Mouse (Mus musculus) brain, adult 10 weeks (tissue): ENCODE data around the gene Cog3. TPM values are rescaled to one million over a fixed set of nuclear protein-coding genes. Genes with fewer than 3 reads are reported as not detected.

Experiments
- polyA plus RNA-seq: library from polyadenylated mRNA; stranded (reverse); fragments of 350-450 nt; fragmentation: Illumina TruSeq; extraction: RNeasy Lipid Tissue Mini Kit (QIAGEN cat#74804); gene quantifications from one replicate; pipeline ENCODE4 v1.2.3, GENCODE M21; 2015; ENCODE audit warnings: low read depth, low replicate concordance

The Cog3 gene
- polyA plus RNA-seq: 20.5 TPM

GRCm38 (mm10) chr14:75753991-75754817, at the start of gene Cog3:
Gene Cog3, minus strand, starts transcription at chr14:75754517.

DNA sequence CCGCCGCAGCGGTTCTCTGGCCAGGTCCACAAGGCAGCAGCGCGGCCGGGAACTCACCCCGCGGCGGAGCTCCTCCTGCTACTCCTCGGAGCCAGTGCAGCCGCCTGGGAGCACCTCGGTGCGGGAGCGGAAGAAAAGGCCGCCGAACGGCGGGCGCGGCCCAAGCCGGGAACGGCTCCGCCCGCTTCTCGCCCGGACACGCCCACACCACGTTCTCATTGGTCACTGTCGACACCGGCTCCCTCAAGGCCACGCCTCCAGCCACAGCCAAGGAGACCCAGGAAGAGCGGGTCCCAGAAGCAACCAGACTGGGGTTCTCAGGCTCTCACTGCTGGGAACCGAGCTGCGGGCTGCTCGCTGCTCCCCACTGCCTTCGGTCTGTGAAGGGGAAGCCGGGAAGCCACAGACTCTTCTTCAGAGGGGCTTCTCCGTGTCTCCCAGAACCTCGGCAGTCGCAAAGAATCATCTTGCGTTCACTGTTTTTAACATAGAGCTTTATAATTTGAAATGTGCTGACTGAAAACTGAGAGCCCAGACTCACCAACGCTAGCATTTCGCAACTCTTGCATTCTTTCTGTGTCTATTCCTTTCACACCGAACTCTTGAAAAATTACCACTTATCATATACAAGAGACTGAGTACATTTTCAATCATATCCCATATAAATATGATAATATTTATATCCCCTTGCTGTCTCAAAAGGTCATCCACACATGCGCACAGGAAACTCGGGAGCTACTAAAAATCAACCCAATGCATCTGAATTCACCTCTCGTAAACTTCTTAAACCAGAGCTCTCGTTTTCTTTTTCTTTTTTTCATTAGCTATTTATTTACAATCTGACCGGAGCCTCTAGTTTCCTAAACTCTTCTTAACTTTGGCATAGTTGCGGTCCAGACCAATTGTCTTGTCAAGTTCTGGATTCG, 32.8 kb upstream of the Cog3 start, which contains the start of gene Slc25a30:
Slc25a30 (minus strand) TSS at position 170 of the 926 bp plus-strand sequence.

Other genes with a start within 250 kb of the Cog3 start
- gene Spert, start 161.4 kb downstream of the Cog3 start, polyA plus RNA-seq: not detected
- not detected for gene Erich6b, start 112.3 kb downstream of the Cog3 start, polyA plus RNA-seq
- 9.0 TPM for gene Slc25a30, start 32.5 kb upstream of the Cog3 start, polyA plus RNA-seq
- 1,916 TPM for gene Tpt1, start 90.6 kb upstream of the Cog3 start, polyA plus RNA-seq
- 23.2 TPM for gene Kctd4, start 200.5 kb upstream of the Cog3 start, polyA plus RNA-seq